Mouse (Mus musculus): Measurements from ENCODE around the gene Pitpnc1. TPM values are rescaled to one million over a fixed set of nuclear protein-coding genes. Genes with fewer than 3 reads are reported as not detected.

The Pitpnc1 gene
- 24.4 to 33.5 TPM (median 26.7 TPM) in 4 replicates for total RNA-seq (2023)

GRCm38 (mm10) chr11:107470521-107471041, at the start of gene Pitpnc1:
Gene Pitpnc1, minus strand, starts transcription at chr11:107470699.

GRCm38 (mm10) chr11:107479053-107479861, 8.8 kb upstream of the Pitpnc1 start, which contains the start of gene Psmd12:
Gene Psmd12, plus strand, starts transcription at chr11:107479484.

GRCm38 (mm10) chr11:107188565-107189552, 281.6 kb downstream of the Pitpnc1 start, which contains the start of gene Nol11:
Gene Nol11, minus strand, starts transcription at chr11:107189381.

Other genes starting within 250 kb of the Pitpnc1 start
- 35.6 to 42.8 TPM (median 39.8 TPM) in 4 replicates for gene Psmd12, start 8.8 kb upstream of the Pitpnc1 start, total RNA-seq (2023)
- 65.2 to 68.9 TPM (median 67.2 TPM) in 4 replicates for gene Helz, start 77.2 kb upstream of the Pitpnc1 start, total RNA-seq (2023)
- gene Cacng1, start 245.8 kb upstream of the Pitpnc1 start, total RNA-seq (2023), result not detected in 4 replicates

Measured in B cell, adult 62 days (primary cell).